Mouse (Mus musculus) c-Kit-positive CD71-positive TER-119-positive erythroid progenitor cells, embryonic 14.5 days (primary cell): ENCODE data around the gene Aamp.

Experiments
- DNase-seq: peaks from one replicate; pipeline ENCODE4 v3.0.0-alpha.2; 2013; ENCODE audit warnings: low spot score

The Aamp gene

GRCm38 (mm10) chr1:74236590-74237317, 47.8 kb downstream of the Aamp start:
- DNase-seq: peak; percentile 53

- peak; percentile 94 for DNase-seq
Observed at GRCm38 (mm10) chr1:74235938-74236589, 48.5 kb downstream of the Aamp start, which contains the start of gene Arpc2. Gene Arpc2, plus strand, starts transcription at chr1:74236084.

- DNase-seq: no peak
Observed at GRCm38 (mm10) chr1:74230992-74231391, 53.5 kb downstream of the Aamp start.

- no peak for DNase-seq
Observed at GRCm38 (mm10) chr1:74229942-74230341, 54.6 kb downstream of the Aamp start.
